Mouse (Mus musculus): ENCODE measurements at regions not wholly inside any gene's neighbourhood (a gene's known extent, or its start where the extent isn't known, plus 50 kb on each side); places are given as distances from the start of the nearest gene placed in this dataset.

- no peak for ATAC-seq (ENCODE audit: low FRiP score, low TSS enrichment)
- no peak overlapping the region for H3K4me3 ChIP-seq (ENCODE audit: low read length)
- H3K27ac ChIP-seq (ENCODE audit: low read length), result no peak overlapping the region
- H3K27me3 ChIP-seq (ENCODE audit: insufficient read depth, low read length), result no peaks in the 10 kb centered on the region
- H3K4me2 ChIP-seq (replicated peaks; ENCODE audit: low read depth, low read length), result no peak overlapping the region
- no peaks in the 10 kb centered on the region for H3K36me3 ChIP-seq (ENCODE audit: insufficient read depth, low read length)
- H3K9me3 ChIP-seq (ENCODE audit: low read length), result no peaks in the 10 kb centered on the region
- no peaks in the 10 kb centered on the region for H3K4me1 ChIP-seq (ENCODE audit: insufficient read depth, low read length)
- H3K9ac ChIP-seq (replicated peaks; ENCODE audit: low read length), result no peak overlapping the region
- 63% methylated on average over 2 of the region's 2 CpGs for WGBS
These were observed 86.8 kb upstream of the Gadd45a start for GRCm38 (mm10) chr6:67124089-67124488.

- H3K9ac ChIP-seq (replicated peaks; ENCODE audit: low read length), result no peak overlapping the region
These were observed 85.8 kb upstream of the Gadd45a start for GRCm38 (mm10) chr6:67123071-67123470.

GRCm38 (mm10) chr6:67116306-67116705, 79.0 kb upstream of the Gadd45a start:
- Histone ChIP-seq H3K9me3 (ENCODE audit: low read length) (no peaks in the 10 kb centered on the region), H3K4me1 (ENCODE audit: insufficient read depth, low read length) (peaks cover 15% of the 10 kb centered on the region; the same call in 1 of the 2 replicates), H3K4me2 (replicated peaks; ENCODE audit: low read depth, low read length) (no peak overlapping the region), H3K4me3 (ENCODE audit: low read length) (no peak overlapping the region), H3K36me3 (ENCODE audit: insufficient read depth, low read length) (no peaks in the 10 kb centered on the region), H3K27ac (ENCODE audit: low read length) (no peak overlapping the region), H3K9ac (replicated peaks; ENCODE audit: low read length) (no peak overlapping the region), H3K27me3 (ENCODE audit: insufficient read depth, low read length) (no peaks in the 10 kb centered on the region)
- WGBS, result 81% methylated on average over 3 of the region's 3 CpGs
- ATAC-seq (ENCODE audit: low FRiP score, low TSS enrichment), result no peak

More at GRCm38 (mm10) chr6:67123071-67123470, 85.8 kb upstream of the Gadd45a start:
- no peak for ATAC-seq (ENCODE audit: low FRiP score, low TSS enrichment)
- no peak overlapping the region for H3K27ac ChIP-seq (ENCODE audit: low read length)
- no peak overlapping the region for H3K4me2 ChIP-seq (replicated peaks; ENCODE audit: low read depth, low read length)
- H3K4me1 ChIP-seq (ENCODE audit: insufficient read depth, low read length), result no peaks in the 10 kb centered on the region
- no peaks in the 10 kb centered on the region for H3K9me3 ChIP-seq (ENCODE audit: low read length)
- WGBS, result 76% methylated on average over 4 of the region's 4 CpGs
- no peak overlapping the region for H3K4me3 ChIP-seq (ENCODE audit: low read length)
- H3K36me3 ChIP-seq (ENCODE audit: insufficient read depth, low read length), result no peaks in the 10 kb centered on the region
- H3K27me3 ChIP-seq (ENCODE audit: insufficient read depth, low read length), result no peaks in the 10 kb centered on the region

- ATAC-seq (ENCODE audit: low FRiP score, low TSS enrichment), result no peak
- no peak overlapping the region for H3K27ac ChIP-seq (ENCODE audit: low read length)
These were observed 78.4 kb upstream of the Gadd45a start for GRCm38 (mm10) chr6:67115505-67116303.

GRCm38 (mm10) chr6:67114753-67115152, 77.5 kb upstream of the Gadd45a start:
- H3K4me3 ChIP-seq (ENCODE audit: low read length), result no peak overlapping the region
- no peak overlapping the region for H3K9ac ChIP-seq (replicated peaks; ENCODE audit: low read length)
- H3K27ac ChIP-seq (ENCODE audit: low read length), result no peak overlapping the region
- no peak for ATAC-seq (ENCODE audit: low FRiP score, low TSS enrichment)
- no peak overlapping the region for H3K4me2 ChIP-seq (replicated peaks; ENCODE audit: low read depth, low read length)
- H3K36me3 ChIP-seq (ENCODE audit: insufficient read depth, low read length), result no peaks in the 10 kb centered on the region
- H3K9me3 ChIP-seq (ENCODE audit: low read length), result no peaks in the 10 kb centered on the region
- WGBS, result 90% methylated on average over 4 of the region's 4 CpGs
- H3K27me3 ChIP-seq (ENCODE audit: insufficient read depth, low read length), result no peaks in the 10 kb centered on the region
- H3K4me1 ChIP-seq (ENCODE audit: insufficient read depth, low read length), result peaks cover 15% of the 10 kb centered on the region; the same call in 1 of the 2 replicates

More at GRCm38 (mm10) chr6:67115505-67116303, 78.4 kb upstream of the Gadd45a start:
- H3K36me3 ChIP-seq (ENCODE audit: insufficient read depth, low read length), result no peaks in the 10 kb centered on the region
- H3K9me3 ChIP-seq (ENCODE audit: low read length), result no peaks in the 10 kb centered on the region
- no peak overlapping the region for H3K9ac ChIP-seq (replicated peaks; ENCODE audit: low read length)
- H3K27me3 ChIP-seq (ENCODE audit: insufficient read depth, low read length), result no peaks in the 10 kb centered on the region
- 45% methylated on average over 1 of the region's 1 CpGs for WGBS
- H3K4me3 ChIP-seq (ENCODE audit: low read length), result no peak overlapping the region
- peaks cover 15% of the 10 kb centered on the region; the same call in 1 of the 2 replicates for H3K4me1 ChIP-seq (ENCODE audit: insufficient read depth, low read length)
- H3K4me2 ChIP-seq (replicated peaks; ENCODE audit: low read depth, low read length), result no peak overlapping the region

GRCm38 (mm10) chr6:67113686-67114278, 76.5 kb upstream of the Gadd45a start:
- ATAC-seq (ENCODE audit: low FRiP score, low TSS enrichment), result peak; percentile 83
- Histone ChIP-seq H3K4me3 (ENCODE audit: low read length) (peak overlapping the region; percentile 36), H3K9ac (replicated peaks; ENCODE audit: low read length) (peak overlapping the region; percentile 63), H3K4me2 (replicated peaks; ENCODE audit: low read depth, low read length) (peak overlapping the region; percentile 60), H3K27ac (ENCODE audit: low read length) (peak overlapping the region; percentile 75), H3K36me3 (ENCODE audit: insufficient read depth, low read length) (no peaks in the 10 kb centered on the region), H3K27me3 (ENCODE audit: insufficient read depth, low read length) (no peaks in the 10 kb centered on the region), H3K4me1 (ENCODE audit: insufficient read depth, low read length) (peaks cover 15% of the 10 kb centered on the region; the same call in 1 of the 2 replicates), H3K9me3 (ENCODE audit: low read length) (no peaks in the 10 kb centered on the region)
- WGBS, result 10% methylated on average over 26 of the region's 26 CpGs

- Histone ChIP-seq H3K9me3 (ENCODE audit: low read length) (no peaks in the 10 kb centered on the region), H3K27ac (ENCODE audit: low read length) (peak overlapping the region; percentile 75), H3K4me2 (replicated peaks; ENCODE audit: low read depth, low read length) (peak overlapping the region; percentile 60), H3K36me3 (ENCODE audit: insufficient read depth, low read length) (no peaks in the 10 kb centered on the region), H3K27me3 (ENCODE audit: insufficient read depth, low read length) (no peaks in the 10 kb centered on the region), H3K4me3 (ENCODE audit: low read length) (no peak overlapping the region), H3K4me1 (ENCODE audit: insufficient read depth, low read length) (peaks cover 15% of the 10 kb centered on the region; the same call in 1 of the 2 replicates), H3K9ac (replicated peaks; ENCODE audit: low read length) (peak overlapping the region; percentile 63; the same call in 1 of the 2 replicates)
- 62% methylated on average over 4 of the region's 4 CpGs for WGBS
- ATAC-seq (ENCODE audit: low FRiP score, low TSS enrichment), result peak; percentile 19; the same call in 1 of the 2 replicates
These were observed 76.0 kb upstream of the Gadd45a start for GRCm38 (mm10) chr6:67113261-67113660.

GRCm38 (mm10) chr6:67112311-67112710, 75.1 kb upstream of the Gadd45a start:
- Histone ChIP-seq H3K36me3 (ENCODE audit: insufficient read depth, low read length) (no peaks in the 10 kb centered on the region), H3K27ac (ENCODE audit: low read length) (no peak overlapping the region), H3K4me1 (ENCODE audit: insufficient read depth, low read length) (peaks cover 15% of the 10 kb centered on the region; the same call in 1 of the 2 replicates), H3K9ac (replicated peaks; ENCODE audit: low read length) (no peak overlapping the region), H3K9me3 (ENCODE audit: low read length) (no peaks in the 10 kb centered on the region), H3K4me2 (replicated peaks; ENCODE audit: low read depth, low read length) (no peak overlapping the region), H3K4me3 (ENCODE audit: low read length) (no peak overlapping the region), H3K27me3 (ENCODE audit: insufficient read depth, low read length) (no peaks in the 10 kb centered on the region)
- ATAC-seq (ENCODE audit: low FRiP score, low TSS enrichment), result no peak
- 68% methylated on average over 6 of the region's 6 CpGs for WGBS

- Histone ChIP-seq H3K4me2 (replicated peaks; ENCODE audit: low read depth, low read length) (no peak overlapping the region), H3K27ac (ENCODE audit: low read length) (no peak overlapping the region), H3K4me1 (ENCODE audit: insufficient read depth, low read length) (peaks cover 22% of the 10 kb centered on the region; the same call in 1 of the 2 replicates), H3K36me3 (ENCODE audit: insufficient read depth, low read length) (no peaks in the 10 kb centered on the region), H3K4me3 (ENCODE audit: low read length) (no peak overlapping the region), H3K9me3 (ENCODE audit: low read length) (no peaks in the 10 kb centered on the region), H3K9ac (replicated peaks; ENCODE audit: low read length) (no peak overlapping the region), H3K27me3 (ENCODE audit: insufficient read depth, low read length) (no peaks in the 10 kb centered on the region)
- 88% methylated on average over 2 of the region's 2 CpGs for WGBS
- ATAC-seq (ENCODE audit: low FRiP score, low TSS enrichment), result no peak
These were observed 74.3 kb upstream of the Gadd45a start for GRCm38 (mm10) chr6:67111581-67111980.

- no peak overlapping the region for H3K27ac ChIP-seq (ENCODE audit: low read length)
- H3K9ac ChIP-seq (replicated peaks; ENCODE audit: low read length), result no peak overlapping the region
- no peak overlapping the region for H3K4me2 ChIP-seq (replicated peaks; ENCODE audit: low read depth, low read length)
- 61% methylated on average over 1 of the region's 1 CpGs for WGBS
- H3K27me3 ChIP-seq (ENCODE audit: insufficient read depth, low read length), result no peaks in the 10 kb centered on the region
- no peak for ATAC-seq (ENCODE audit: low FRiP score, low TSS enrichment)
- no peak overlapping the region for H3K4me3 ChIP-seq (ENCODE audit: low read length)
- H3K9me3 ChIP-seq (ENCODE audit: low read length), result no peaks in the 10 kb centered on the region
- H3K36me3 ChIP-seq (ENCODE audit: insufficient read depth, low read length), result no peaks in the 10 kb centered on the region
- H3K4me1 ChIP-seq (ENCODE audit: insufficient read depth, low read length), result peaks cover 21% of the 10 kb centered on the region; the same call in 1 of the 2 replicates
These were observed 73.1 kb upstream of the Gadd45a start for GRCm38 (mm10) chr6:67110391-67110790.

All from kidney, embryonic 16.5 days (tissue).